Mouse (Mus musculus) heart, embryonic 14.5 days (tissue): ENCODE results near the gene Cops7a. TPM values are rescaled to one million over a fixed set of nuclear protein-coding genes. Genes with fewer than 3 reads are reported as not detected.

Experiments
- ATAC-seq: fragments of 200-750 bp; cut with Nextera tagmentation; 2 replicates; pipeline ENCODE4 v1.8.0; 2017; ENCODE audit warnings: low read depth, moderate TSS enrichment; ENCODE audit not compliant: insufficient number of reproducible peaks, insufficient read depth, low FRiP score
- H3K27ac ChIP-seq, 2 experiments: fragments of 200-500 bp in 1 of 2; fragments of 300-500 bp in 1 of 2; sonication (generic) in 1 of 2; replicated peaks in 1 of 2; 2 replicates each; pipeline ENCODE4 v1.5.1; 2012 to 2014; ENCODE audit warnings: low read depth in 2 of 2, low read length in 2 of 2, control low read depth in 1 of 2, mild to moderate bottlenecking in 1 of 2, mixed read lengths in 1 of 2; ENCODE audit not compliant: control insufficient read depth in 1 of 2, insufficient read depth in 1 of 2
- H3K27me3 ChIP-seq: fragments of 300-500 bp; sonication (generic); 2 replicates; pipeline ENCODE4 v1.6.1; 2014; ENCODE audit warnings: mild to moderate bottlenecking, low read length, control low read depth; ENCODE audit not compliant: control insufficient read depth, insufficient read depth
- H3K36me3 ChIP-seq: fragments of 300-500 bp; sonication (generic); 2 replicates; pipeline ENCODE4 v1.6.1; 2014; ENCODE audit warnings: mild to moderate bottlenecking, control low read depth, low read length, mixed read lengths; ENCODE audit not compliant: control insufficient read depth, insufficient read depth
- H3K4me1 ChIP-seq, 2 experiments: fragments of 200-500 bp in 1 of 2; fragments of 300-500 bp in 1 of 2; sonication (generic) in 1 of 2; 2 replicates each; pipeline ENCODE4 v1.6.1; 2012 to 2014; ENCODE audit warnings: low read length in 2 of 2, control low read depth in 1 of 2, mixed read lengths in 1 of 2; ENCODE audit not compliant: control insufficient read depth in 2 of 2, insufficient read depth in 2 of 2
- H3K4me2 ChIP-seq: fragments of 300-500 bp; sonication (generic); 2 replicates; pipeline ENCODE4 v1.6.1; 2014; ENCODE audit warnings: mild to moderate bottlenecking, low read length
- H3K4me3 ChIP-seq, 2 experiments: fragments of 200-500 bp in 1 of 2; fragments of 300-500 bp in 1 of 2; sonication (generic) in 1 of 2; 2 replicates each; pipeline ENCODE4 v1.5.1; 2012 to 2014; ENCODE audit warnings: low read length in 2 of 2, mild to moderate bottlenecking in 2 of 2, control low read depth in 1 of 2, low read depth in 1 of 2, moderate library complexity in 1 of 2; ENCODE audit not compliant: control insufficient read depth in 1 of 2, insufficient read depth in 1 of 2
- H3K9ac ChIP-seq: fragments of 300-500 bp; sonication (generic); 2 replicates; pipeline ENCODE4 v1.6.1; 2014; ENCODE audit warnings: mild to moderate bottlenecking, low read length
- H3K9me3 ChIP-seq: fragments of 300-500 bp; sonication (generic); 2 replicates; pipeline ENCODE4 v1.6.1; 2016; ENCODE audit warnings: low read length, control low read depth; ENCODE audit not compliant: control insufficient read depth
- WGBS: fragments of 180-500 bp; shearing (Covaris S2); extraction: QIAGEN DNeasy Blood & Tissue Kit; methylation state at CpG from one replicate; pipeline ENCODE4 v1.1.7; 2014; 5-methylcytosine and 5-hydroxymethylcytosine counted together
- polyA plus RNA-seq: library from polyadenylated mRNA; unstranded; fragments of >200 nt; fragmentation: Nextera tagmentation; extraction: Ambion mirVana; gene quantifications from 2 replicates; pipeline ENCODE4 v1.2.1, GENCODE M21; 2014

Cops7a gene
- polyA plus RNA-seq, 1 experiment from 2014 or later = 135 TPM

DNA sequence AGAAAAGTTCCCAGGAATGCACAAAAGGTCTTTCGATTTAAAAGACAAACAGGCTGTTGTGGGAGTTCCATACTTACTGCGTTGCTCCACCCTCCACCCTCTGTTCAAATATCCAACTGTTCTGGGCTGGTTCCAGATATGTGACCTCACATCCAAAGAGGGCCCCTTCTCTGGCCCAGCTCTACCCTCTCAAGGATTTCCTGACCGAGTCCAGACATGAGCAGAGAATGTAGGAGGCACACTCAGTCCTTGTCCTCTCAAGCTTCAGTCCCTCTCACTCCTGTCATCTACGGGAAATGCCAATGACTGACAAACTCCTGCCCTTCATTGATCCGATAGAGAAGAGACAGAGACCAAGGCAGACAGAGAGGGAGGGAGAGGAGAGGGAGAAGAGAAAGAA lies 39.4 kb downstream of the Cops7a start:
- 12% methylated on average over 5 of the region's 5 CpGs for WGBS
- peak overlapping the region; percentile 56 for H3K9ac ChIP-seq
- peak overlapping the region in 1 of 2 experiments; percentile 6; a peak in 3 of 4 replicates for H3K4me3 ChIP-seq
- H3K4me2 ChIP-seq = peak overlapping the region; percentile 44
- H3K36me3 ChIP-seq = no peaks in the 10 kb centered on the region
- peak; percentile 66 for ATAC-seq
- H3K27me3 ChIP-seq = no peaks in the 10 kb centered on the region
- H3K9me3 ChIP-seq = no peaks in the 10 kb centered on the region
- H3K4me1 ChIP-seq = peaks cover 17 to 27% of the 10 kb centered on the region in 2 experiments
- peak overlapping the region; percentile 79 to 84 for H3K27ac ChIP-seq

DNA sequence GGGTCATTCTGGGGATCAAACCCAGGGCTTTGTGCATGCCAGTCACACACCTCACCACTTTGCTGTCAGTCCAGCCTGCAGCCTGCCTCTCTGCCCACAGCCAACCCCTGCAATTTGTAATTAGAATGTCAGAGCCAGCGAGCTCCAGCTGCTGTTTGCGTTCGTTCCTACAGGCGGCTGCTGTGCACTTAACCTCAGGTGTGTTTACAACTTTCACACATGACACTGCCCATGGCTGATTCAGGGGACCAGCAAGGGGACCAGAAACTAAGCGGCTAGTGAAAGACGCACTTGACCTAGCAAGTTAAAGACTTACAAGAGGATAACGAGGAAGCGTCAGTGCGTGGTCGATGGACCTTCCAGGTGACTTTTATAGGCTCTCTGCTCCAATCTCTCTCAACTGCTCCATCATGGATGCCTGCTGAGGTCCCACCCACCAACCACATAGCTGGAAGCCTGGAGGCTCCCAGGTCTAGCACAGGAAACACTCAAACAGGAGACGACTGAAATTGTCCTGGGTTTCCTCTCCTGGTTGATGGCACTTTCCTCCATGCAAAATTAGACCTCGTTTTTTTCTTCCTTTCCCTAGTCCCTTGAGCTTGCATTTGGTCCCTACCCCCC lies 40.1 kb downstream of the Cops7a start:
- no peak for ATAC-seq
- H3K9me3 ChIP-seq = no peaks in the 10 kb centered on the region
- WGBS = 26% methylated on average over 12 of the region's 12 CpGs
- H3K4me3 ChIP-seq = peak overlapping the region in 1 of 2 experiments; percentile 6; a peak in 3 of 4 replicates
- peaks cover 22 to 30% of the 10 kb centered on the region in 2 experiments for H3K4me1 ChIP-seq
- peak overlapping the region; percentile 79 to 84 for H3K27ac ChIP-seq
- no peaks in the 10 kb centered on the region for H3K27me3 ChIP-seq
- no peaks in the 10 kb centered on the region for H3K36me3 ChIP-seq
- H3K4me2 ChIP-seq = peak overlapping the region; percentile 44
- H3K9ac ChIP-seq = peak overlapping the region; percentile 56

DNA sequence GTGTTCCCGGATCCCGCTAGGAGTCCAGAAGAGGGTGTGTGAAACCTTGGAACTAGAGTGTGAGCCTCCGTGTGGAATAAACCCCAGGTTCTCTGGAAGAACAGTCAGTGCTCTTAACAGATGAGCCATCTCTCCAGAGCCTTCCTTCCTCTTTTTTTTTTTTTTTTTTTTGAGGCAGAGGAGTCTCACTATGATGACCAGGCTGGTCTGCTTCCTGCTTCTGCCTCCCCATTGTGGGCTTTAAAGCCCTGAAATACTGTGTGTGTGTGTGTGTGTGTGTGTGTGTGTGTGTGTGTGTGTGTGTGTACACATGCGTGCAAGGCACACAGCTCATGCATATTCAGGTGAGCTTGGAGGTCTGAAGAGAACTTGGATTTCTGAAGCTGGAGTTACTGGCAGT lies 43.8 kb downstream of the Cops7a start:
- Histone ChIP-seq H3K4me1 (peaks cover 32 to 41% of the 10 kb centered on the region in 2 experiments), H3K9ac (no peak overlapping the region), H3K36me3 (no peaks in the 10 kb centered on the region), H3K4me3 (no peak overlapping the region), H3K27ac (peak overlapping the region in 1 of 2 experiments; percentile 100; a peak in 3 of 4 replicates), H3K4me2 (no peak overlapping the region), H3K9me3 (no peaks in the 10 kb centered on the region), H3K27me3 (no peaks in the 10 kb centered on the region)
- 71% methylated on average over 4 of the region's 4 CpGs for WGBS
- ATAC-seq = no peak

DNA sequence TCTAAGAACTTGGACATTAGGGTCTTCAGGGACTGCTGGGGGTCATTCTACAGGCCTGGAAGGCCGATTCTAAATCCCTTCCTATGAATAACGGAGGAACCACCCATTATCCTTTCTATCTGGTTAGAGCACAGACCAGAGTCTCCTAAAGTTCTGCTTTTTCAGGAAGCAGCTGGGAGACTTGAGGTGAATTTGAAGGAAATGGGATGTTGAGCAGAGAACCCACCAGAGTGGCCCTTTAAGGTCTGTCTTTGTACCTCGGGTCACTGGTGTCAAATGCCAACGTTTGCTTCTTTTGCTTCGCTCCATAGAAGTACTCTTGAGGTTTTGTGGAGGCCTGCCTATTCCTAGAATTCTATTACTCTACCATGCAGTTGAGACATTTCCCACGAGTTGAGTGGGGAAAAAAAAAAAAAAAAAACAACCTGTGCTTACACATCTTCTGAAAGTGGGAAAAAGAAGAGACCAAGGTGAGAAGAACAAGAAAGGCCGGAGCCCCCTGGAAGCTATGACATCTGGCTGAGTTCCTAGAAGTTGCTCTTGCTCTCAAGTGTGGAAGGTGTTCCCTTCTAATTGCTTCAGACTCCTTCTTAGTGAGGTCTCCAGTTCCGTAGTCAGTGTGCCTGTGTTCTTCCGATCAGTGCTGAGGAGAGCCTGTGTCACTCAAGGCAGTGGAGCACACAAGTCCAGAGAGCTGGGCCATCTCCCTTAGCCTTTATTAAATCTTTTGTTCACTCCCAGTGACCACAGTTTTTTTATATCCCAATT lies 44.8 kb downstream of the Cops7a start:
- 36% methylated on average over 9 of the region's 9 CpGs for WGBS
- peak overlapping the region; percentile 99 to 100 for H3K27ac ChIP-seq
- H3K9me3 ChIP-seq = no peaks in the 10 kb centered on the region
- H3K27me3 ChIP-seq = no peaks in the 10 kb centered on the region
- H3K36me3 ChIP-seq = peaks cover under 1% of the 10 kb centered on the region; the same call in 1 of the 2 replicates
- peak overlapping the region; percentile 42 for H3K9ac ChIP-seq
- H3K4me3 ChIP-seq = peak overlapping the region in 1 of 2 experiments; percentile 27; a peak in 1 of 4 replicates
- peaks cover 33 to 44% of the 10 kb centered on the region in 2 experiments for H3K4me1 ChIP-seq
- H3K4me2 ChIP-seq = peak overlapping the region; percentile 97
- ATAC-seq = no peak

DNA sequence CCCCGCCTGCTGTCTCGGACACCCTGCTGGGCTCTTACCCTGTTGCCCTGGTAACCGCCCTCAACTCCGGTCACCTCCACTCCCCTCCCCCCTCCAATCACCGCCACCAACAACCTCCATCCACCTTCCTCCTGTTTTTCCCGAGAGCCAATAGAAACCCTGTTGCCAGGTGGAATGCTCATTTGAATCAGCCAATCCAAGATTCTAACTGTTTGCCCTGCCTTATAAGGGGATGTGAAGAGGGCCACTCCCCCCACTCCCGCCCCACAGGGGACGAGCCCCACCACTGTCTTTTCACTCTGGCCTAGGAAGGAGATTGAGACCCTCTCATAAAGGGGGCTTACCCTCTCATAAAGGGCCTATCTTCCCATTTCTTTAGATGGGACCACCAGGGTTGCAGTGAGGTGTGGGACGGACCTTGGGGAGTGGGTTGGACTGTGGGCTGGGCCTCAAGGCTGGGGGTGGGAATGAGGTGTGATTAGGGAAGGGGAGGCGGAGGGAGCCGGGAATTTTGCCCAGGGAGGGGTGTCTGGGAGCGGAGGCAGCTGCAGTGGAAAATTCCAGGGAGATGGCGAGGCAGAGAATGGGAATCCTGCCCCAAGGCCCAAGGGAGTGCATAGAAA lies 45.5 kb downstream of the Cops7a start, which contains the start of gene Ptms:
Gene Ptms, minus strand, starts transcription at position 409 of the 623 bp plus-strand sequence.
- Histone ChIP-seq H3K4me2 (peak within 1 kb of the TSS; percentile 97), H3K4me1 (peaks cover 33 to 44% of the 10 kb centered on the region in 2 experiments), H3K27me3 (no peaks in the 10 kb centered on the region), H3K9me3 (no peaks in the 10 kb centered on the region), H3K36me3 (peaks cover 5% of the 10 kb centered on the region), H3K27ac (peak within 1 kb of the TSS; percentile 99 to 100), H3K9ac (peak within 1 kb of the TSS; percentile 52), H3K4me3 (peak within 1 kb of the TSS; percentile 27 to 43)
- peak; percentile 79 for ATAC-seq
- 2% methylated on average over 13 of the region's 13 CpGs for WGBS

DNA sequence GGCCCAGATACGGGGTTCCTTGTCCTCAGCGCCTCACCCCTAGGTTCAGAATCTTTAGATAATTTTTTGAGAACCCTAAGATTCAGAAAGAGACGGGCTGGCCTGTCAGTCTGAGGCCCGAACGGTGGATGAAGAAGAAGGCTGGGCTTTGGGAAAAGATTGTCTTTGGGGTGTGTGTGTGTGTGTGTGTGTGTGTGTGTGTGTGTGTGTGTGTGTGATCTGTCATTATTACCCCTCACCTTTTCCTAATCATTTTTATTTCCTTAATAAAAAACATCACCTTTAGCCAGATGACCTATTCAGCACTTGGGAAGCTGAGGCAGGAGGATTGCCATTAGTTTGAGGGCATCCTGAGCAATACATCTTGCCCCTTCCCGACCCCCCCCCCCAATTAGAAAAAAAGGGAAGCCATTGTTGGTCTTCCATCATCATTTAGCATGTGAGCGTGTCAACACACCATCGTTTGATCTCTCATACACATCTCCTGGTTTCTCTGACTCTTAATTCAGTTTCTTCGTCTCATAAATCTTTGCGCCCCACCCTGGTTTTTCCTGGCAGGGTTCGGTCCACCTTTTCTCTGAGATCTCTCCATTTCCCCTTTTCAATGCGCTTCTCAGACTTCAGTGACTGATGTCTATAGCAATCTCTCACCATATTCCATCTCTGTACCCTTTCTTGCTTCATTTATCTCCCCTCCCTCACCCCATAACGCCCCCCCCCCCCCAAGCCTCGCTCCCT lies 46.3 kb downstream of the Cops7a start:
- peak overlapping the region in 1 of 2 experiments; percentile 98; a peak in 2 of 4 replicates for H3K4me3 ChIP-seq
- H3K36me3 ChIP-seq = peaks cover 13% of the 10 kb centered on the region
- H3K27ac ChIP-seq = peak overlapping the region; percentile 99 to 100
- H3K27me3 ChIP-seq = no peaks in the 10 kb centered on the region
- H3K4me1 ChIP-seq = peaks cover 35 to 47% of the 10 kb centered on the region in 2 experiments
- WGBS = 29% methylated on average over 13 of the region's 14 CpGs
- no peaks in the 10 kb centered on the region for H3K9me3 ChIP-seq
- no peak for ATAC-seq
- peak overlapping the region; percentile 97 for H3K4me2 ChIP-seq
- H3K9ac ChIP-seq = peak overlapping the region; percentile 100

DNA sequence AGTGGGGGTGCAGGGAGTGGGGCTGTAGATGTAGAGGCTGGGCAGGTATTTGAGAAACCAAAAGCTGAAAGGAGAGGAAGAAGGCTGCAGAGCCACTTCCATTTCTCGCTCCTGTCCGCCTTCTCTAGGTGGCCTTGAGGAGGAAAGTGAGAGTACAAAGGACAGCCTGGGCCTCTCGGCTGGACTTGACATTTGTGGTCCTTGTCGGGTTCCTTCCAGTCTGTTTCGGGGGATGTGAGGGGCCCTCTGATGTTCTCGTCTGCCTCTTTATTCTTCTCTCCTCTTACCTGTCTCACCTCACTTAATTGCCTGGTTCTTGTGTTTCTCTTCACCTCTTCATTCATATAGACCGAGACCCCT lies 47.0 kb downstream of the Cops7a start:
- peak overlapping the region; percentile 82 to 98 for H3K4me3 ChIP-seq
- H3K9ac ChIP-seq = peak overlapping the region; percentile 100
- no peak for ATAC-seq
- peak overlapping the region; percentile 97 for H3K4me2 ChIP-seq
- peak overlapping the region; percentile 99 to 100 for H3K27ac ChIP-seq
- no peaks in the 10 kb centered on the region for H3K9me3 ChIP-seq
- H3K4me1 ChIP-seq = peaks cover 35 to 47% of the 10 kb centered on the region in 2 experiments
- 14% methylated on average over 7 of the region's 7 CpGs for WGBS
- H3K36me3 ChIP-seq = peaks cover 20% of the 10 kb centered on the region
- H3K27me3 ChIP-seq = no peaks in the 10 kb centered on the region
